Mouse (Mus musculus) heart, postnatal 36 days (tissue): ENCODE data around the gene Rnase1. TPM values are rescaled to one million over a fixed set of nuclear protein-coding genes. Genes with fewer than 3 reads are reported as not detected.

ENCODE experiments used
- DNase-seq, 2 experiments: peaks; one replicate each; pipeline ENCODE4 v3.0.0; 2021 to 2022
- intact Hi-C: fragments of 180-260 bp; cut with DNase I; formaldehyde crosslinking; loops from one replicate; pipeline ENCODE4 v1.15.1; 2025
- total RNA-seq, 2 experiments: library from RNA; stranded (reverse); gene quantifications; 2 replicates each; pipeline ENCODE4 v1.2.3; 2021

Rnase1 gene
- total RNA-seq, 2 experiments from 2014 or later: 0.80 to 1.1 TPM

DNA sequence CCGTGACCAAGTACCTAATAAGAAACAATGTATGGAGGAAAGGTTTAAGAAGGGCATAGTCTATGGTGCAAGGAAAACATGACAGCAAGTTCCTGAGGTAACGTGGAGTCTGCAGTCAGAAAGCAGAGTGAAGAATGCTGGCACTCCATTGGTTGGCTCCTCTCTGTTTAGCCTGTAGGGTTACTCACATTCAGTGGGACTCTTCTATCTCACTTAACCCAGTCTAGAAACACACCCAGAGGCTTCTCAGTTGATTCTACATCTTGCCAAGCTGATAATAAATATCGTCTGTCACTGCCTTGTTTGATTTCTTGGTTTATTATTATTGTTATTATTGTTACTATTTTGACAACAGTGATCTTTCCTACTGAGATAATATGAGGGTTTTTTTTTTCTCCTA is 4.0 kb downstream of the Rnase1 start:
- intact Hi-C loops: no loop called here

DNA sequence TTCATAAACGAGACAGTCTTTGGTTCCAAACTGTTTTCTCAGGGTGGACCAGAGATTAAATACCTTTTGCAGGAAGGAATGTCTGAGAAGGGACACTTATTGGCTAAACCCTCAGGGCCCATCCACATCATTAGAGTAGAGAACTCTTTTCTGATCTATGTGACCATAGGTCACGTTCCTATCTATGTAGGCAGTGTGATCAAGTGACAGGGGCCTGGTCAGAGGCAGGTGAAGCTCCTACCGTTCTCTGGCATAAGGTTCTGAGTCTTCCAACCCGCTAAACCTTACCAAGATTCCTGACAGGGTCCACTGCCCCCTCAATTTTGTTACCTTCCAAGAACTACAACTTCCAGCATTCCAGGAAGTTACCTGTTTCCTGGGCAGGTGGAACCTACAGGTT is 4.5 kb downstream of the Rnase1 start:
- no peak for DNase-seq
- intact Hi-C loops: no loop called here

More for the DNA sequence above, 4.0 kb downstream of the Rnase1 start:
- DNase-seq: no peak

DNA sequence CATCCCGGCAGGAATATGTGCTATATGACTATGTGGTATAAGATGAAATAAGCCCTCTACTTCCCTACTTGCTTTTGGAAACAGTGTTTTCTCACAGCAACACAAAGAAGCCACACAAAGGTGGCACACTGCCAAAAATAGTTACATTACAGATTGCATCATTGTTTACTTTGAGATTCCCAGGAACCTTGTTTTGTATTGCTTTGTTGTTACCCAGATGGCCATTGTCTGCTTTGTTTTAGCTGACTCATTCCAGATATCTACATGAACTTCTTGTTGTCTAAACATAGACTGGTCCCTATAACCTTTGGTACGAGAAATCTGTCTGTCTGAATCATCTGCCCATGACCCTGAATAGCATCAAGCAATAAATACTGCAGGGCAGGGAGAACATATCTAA is 6.2 kb downstream of the Rnase1 start:
- intact Hi-C loops: no loop called here
- DNase-seq: no peak

DNA sequence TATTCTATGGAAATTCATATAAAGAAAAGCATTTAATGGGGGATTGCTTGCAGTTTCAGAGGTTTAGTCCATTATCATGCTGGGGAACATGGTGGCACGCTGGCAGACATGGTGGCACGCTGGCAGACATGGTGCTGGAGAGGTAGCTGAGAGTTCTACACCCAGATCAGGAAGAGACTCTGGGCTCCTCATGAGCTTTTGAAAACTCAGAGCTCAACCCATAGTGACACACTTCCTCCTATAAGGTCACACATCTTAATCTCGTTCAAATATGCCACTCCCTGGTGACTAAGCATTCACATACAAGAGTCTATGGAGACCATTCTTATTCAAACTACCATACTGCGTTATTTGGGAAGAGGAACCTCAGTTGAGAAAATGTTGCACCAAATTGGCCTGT is 14.2 kb downstream of the Rnase1 start:
- no peak for DNase-seq
- intact Hi-C loops: no loop called here

DNA sequence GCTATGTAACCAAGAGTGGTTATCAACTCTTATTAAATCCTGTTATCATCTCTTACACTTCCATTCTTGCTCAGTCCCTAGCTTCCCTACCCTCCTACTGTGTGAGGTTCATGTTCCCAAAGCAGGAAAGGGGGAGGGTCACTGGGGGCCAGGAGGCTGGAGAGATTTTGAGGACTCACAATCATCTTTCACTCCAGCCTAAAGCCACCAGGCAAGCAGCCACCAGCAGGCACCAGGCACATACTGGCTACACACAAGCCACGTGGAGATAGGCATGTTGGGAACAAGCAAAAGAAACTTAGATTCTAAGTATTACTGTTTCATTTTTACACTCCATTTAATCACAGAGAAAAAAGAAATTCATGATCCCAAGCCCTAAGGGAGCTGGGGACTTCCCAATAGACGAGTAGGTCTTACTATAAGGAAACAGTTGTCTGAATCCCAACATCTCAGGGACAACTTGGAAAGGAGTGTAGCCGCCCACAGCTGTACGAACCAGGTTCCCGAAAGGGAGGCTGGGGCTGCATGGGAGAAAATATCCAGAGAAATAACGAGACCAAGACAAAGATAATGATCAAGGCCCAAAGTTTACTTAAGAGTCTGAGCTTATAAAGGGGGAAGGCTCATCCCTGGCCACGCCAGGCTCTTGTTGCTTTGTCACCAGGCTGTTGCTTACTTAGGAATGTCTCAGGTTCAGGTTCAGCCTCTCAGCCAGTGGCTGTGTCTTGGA is 15.3 kb downstream of the Rnase1 start:
- intact Hi-C loops: no loop called here
- DNase-seq: no peak

DNA sequence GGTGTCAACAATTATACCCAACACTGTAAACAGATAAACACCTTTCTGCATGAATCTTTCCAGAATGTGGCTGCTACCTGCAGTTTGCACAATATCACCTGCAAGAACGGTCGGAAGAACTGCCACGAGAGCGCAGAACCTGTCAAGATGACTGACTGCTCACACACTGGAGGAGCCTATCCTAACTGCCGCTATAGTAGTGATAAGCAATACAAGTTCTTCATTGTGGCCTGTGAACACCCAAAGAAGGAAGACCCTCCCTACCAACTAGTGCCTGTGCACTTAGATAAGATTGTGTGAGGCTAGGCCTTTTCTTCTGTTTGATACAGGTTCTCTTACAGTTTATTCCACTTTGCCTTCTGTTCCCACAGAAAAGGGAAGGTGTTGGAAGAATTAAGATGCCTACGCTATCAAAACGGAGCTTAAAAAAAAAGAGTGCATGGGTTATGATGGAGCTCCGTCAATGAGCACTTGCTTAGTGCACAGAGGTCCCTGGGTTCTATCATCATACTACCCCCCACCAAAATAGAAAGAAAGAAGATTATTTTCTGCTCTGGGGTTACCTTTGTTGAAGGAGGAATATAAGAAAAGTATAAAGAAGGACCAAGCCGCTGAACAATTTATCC is 16.2 kb downstream of the Rnase1 start:
- no peak for DNase-seq
- intact Hi-C loops: no loop called here

DNA sequence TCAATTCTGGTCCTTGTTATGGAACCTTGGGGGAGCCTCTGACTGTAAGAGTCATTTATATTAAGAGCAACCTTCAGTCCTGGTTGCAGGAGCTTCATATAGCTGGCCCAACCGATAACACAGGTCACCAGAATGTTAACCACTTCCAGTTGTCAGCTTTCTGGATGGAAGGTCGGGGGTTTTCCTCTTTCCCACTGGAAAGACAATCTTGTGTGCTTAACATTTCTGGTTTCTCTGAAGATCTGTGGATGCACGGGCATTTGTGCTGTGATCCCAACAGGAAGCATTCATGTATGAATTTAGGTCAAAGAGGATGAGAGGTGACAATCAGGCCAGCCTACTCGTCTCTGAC is 17.0 kb downstream of the Rnase1 start:
- intact Hi-C loops: no loop called here

DNA sequence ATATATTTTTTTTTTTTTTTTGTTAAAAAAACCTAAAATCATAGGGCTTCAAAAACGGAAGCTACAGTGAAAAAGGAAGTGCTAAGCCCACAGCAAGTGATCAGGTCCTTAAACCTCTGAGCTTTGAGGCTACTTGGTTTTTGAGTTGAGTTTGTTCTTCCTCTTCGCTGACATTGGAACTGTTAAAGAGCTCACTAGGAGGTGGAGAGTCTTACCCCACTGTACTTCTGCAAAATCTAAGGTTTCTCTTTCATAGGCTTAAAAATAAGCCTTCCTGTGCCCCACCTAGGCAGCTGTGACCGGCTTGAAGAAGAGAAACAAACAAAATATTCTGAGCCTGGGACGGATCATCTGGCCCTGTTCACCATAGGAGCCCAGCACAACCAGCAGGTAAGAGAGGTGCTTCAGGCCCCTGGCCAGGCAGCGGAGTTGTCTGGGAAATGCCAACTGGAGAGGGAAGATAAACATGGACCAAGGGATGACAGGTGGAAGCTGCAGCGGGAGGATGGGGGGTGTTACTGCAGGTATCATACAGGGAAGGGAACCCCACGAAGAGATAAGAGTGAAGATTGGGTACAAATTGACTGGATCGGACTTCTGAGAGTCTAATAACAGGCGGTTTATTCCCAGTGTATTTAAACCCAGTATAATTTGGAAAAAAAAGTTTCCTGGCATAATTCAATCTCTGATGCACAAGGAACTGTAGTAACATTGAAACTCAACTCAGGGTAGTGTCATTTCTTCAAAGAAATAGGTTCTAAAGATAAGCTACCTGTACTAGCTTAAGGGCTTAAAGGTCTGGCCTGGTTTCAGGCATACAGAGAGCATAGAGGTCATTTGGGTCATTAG is 17.6 kb downstream of the Rnase1 start:
- DNase-seq: no peak

More for the DNA sequence above, 17.0 kb downstream of the Rnase1 start:
- DNase-seq: no peak

DNA sequence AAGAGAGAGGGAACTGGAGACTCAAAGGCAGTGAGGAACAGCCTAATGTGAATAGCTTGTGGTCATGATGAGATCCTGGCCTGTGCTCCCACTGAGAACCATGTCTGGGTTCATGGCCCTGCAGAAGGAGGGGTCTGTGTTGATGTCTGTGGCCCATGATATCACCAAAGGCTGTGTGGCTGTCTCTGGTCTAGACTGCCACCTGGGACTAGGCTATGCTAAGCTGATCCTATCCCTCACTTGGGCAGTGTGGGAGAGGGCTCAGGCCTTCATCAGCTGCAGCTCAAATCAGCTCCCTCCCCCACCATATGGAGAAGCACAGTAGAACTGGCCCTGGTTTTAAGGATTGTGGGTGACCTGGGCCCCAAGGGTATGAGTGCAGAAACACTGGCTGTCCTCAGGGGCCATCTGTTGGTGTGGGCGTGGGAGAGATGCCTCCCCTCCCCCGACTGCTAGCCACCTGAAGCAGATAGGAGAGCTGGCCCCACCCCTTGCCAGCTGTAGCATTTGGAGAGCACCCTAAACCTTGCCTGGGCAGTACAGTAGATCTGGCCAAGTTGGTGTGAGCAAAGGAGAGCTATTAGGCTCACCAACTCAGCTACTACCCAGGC is 18.8 kb downstream of the Rnase1 start:
- intact Hi-C loops: no loop called here

More for the DNA sequence above, 17.6 kb downstream of the Rnase1 start:
- intact Hi-C loops: no loop called here

DNA sequence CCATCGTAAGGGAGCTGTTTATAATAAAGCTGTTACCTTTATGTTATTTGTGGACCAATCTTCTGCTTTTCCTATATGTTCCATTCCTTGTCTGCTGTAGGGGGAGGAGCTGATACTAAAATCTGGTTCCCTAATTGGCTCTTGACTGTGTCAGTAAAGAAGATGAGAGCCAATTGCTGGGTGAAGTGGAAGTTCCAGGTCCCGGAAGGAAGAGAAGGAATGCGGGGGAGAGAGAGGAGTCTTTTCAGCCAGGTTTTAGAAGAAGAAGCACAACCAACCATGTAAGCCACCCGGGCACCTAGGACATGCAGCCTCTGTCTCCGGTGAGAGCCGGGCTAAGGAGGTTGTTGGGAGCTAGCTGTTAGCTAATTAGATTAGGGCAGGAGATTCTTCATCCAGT is 20.9 kb downstream of the Rnase1 start:
- no peak for DNase-seq
- intact Hi-C loops: no loop called here

More for the DNA sequence above, 18.8 kb downstream of the Rnase1 start:
- DNase-seq: no peak

DNA sequence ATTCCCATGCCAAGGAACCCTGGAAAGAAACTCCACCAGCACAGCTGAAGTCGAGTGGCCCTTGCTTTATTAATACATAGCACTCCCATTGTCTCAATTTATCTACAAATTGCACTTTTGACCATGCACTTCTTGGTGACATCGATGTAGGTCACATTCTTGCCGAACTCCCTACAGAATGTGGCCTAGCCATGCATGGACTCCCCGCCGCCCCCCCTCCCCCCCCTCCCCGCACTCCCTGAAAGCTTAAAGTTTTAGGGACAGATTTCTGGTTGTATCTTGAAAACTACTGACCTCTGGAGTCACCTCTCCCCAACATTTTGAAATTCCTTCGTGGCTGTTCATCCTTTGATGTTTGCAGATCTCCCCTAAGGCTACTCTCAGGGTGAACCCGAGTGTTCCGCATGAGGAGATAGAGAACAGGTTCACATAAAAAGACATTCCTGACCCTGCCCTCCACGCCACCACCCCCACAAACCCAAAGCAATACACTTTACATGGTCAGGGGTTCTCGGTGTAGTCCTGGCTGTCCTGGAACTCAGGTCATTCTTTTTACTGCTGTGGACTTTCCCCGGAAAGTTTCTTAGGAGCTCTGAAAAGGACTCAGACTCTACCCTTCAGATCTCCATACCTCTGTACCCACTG is 32.5 kb downstream of the Rnase1 start, which contains the start of gene Eddm3b:
TSS of gene Eddm3b (plus strand) at position 511 of the 645 bp plus-strand sequence.
- intact Hi-C loops: no loop called here

DNA sequence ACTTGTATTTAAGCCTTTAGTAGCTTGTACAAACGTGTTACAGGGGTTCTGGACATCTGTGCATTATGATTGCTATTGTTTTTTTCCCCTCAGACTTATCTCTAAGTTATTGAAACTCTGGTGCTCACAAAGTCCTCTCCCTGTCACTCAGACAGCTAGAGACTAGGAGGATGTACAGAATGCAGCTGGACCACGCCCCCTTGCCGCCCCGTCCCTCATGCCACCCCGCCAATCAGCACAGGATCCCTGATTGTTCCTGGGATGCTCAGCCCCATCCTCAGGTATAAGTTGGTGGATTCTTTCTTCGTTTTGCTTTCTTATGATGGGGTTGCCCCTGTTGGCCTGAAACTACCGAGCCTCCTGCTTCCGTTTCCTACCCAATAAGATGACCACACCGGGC is 33.1 kb downstream of the Rnase1 start:
- intact Hi-C loops: no loop called here
- no peak for DNase-seq

More for the DNA sequence above, 32.5 kb downstream of the Rnase1 start, which contains the start of gene Eddm3b:
- no peak for DNase-seq

DNA sequence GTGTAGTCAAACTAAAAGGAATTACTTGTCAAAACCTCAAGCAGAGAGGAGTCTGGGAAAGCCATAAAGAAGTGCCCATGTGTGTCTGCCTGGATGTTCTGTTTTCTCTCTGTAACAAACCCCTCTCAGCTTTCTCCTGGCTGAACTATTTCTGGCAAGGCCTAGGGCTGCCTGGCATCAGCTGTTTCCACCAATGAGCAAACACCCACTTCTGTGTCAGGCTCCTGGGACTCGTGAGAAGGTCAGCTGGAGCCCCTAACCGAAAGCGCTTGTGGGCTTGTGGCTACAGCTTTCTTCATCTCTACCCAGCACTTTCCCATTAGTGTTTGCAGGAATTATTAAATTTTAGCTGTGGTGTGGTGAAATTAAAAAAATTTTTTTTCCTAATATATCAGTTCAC is 34.6 kb downstream of the Rnase1 start:
- DNase-seq: no peak
- intact Hi-C loops: no loop called here

DNA sequence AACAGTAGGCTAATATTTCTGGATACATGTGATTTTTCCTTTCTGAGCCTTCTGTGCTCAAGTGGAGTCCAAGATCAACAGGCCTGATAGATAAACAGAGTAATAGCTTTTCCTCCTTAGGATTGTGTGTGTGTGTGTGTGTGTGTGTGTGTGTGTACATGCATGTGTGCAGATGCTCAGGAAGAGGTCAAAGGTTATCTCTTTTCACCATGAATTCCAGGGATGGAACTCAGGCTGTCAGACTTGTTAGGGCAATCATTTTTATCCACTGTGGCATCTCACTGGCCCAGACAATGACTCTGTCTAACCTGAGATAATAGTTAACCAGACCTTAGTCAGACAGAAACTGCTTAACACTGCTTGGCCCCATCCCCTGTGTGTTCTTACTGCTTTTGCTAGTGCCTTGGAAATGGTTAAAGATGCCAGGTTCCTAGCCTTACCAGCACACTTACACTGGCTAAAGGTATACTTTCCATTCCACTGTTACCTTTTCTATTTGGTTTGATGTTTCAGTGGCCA is 40.1 kb downstream of the Rnase1 start:
- intact Hi-C loops: loop anchor here (2.0 kb wide), 1 partner anchor 64 kb away; no protein-coding TSS in a partner anchor
- DNase-seq: no peak

DNA sequence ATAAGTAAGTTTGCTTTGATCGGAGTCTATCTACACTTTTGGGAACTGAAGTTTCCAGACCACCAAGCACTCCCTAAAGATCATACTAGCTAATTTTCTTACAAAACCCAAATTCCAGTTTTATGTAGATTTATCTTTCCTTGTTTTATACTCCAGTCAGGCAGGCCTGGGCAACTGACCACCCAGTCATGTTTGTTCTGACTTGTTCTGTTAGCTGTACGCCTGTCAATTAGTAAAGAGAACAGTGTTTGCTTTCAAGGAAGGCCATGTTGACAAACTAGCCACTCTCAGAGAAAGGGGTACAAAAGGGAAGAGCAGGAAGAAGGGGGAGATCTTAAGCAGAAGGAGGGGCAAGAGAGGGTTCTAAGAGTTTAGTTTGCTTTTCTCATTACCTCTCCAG is 42.2 kb downstream of the Rnase1 start:
- intact Hi-C loops: loop anchor here (2.0 to 5.0 kb wide), 2 partner anchors 158 to 378 kb away; no protein-coding TSS in a partner anchor
- DNase-seq: no peak

DNA sequence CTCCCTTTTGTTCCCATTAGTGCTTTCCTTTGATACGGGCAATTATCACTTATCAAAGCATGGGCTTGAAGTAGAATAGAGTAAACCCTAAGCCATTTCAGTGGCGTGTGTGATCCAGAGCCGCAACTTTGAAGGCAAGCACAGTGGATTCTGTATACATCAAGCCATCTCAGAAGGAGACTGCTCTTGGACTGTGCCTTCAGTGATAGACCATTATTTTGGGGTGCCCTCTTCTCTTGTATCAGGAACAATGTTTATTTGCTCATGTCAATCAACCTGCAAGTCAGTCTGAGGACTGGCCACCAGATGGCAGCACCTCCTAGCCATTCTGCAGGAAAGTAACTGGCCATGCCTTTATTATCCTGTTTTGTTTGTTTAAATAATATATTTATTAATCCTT is 43.4 kb downstream of the Rnase1 start:
- peak; percentile 71 to 83 for DNase-seq

DNA sequence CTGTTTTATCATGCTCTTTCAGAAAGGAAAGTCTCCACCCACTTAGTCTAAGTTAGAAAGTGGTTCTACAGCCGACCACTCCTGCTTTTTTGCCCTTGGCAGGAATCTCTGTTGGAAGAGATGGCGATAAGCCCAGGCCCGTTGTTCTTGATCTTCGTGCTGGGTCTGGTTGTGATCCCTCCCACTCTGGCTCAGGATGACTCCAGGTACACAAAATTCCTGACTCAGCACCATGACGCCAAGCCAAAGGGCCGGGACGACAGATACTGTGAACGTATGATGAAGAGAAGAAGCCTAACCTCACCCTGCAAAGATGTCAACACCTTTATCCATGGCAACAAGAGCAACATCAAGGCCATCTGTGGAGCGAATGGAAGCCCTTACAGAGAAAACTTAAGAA is 45.3 kb downstream of the Rnase1 start:
- intact Hi-C loops: loop anchor here (5.0 kb wide), 1 partner anchor 381 kb away; no protein-coding TSS in a partner anchor
- DNase-seq: no peak

More for the DNA sequence above, 43.4 kb downstream of the Rnase1 start:
- intact Hi-C loops: loop anchor here (2.0 to 5.0 kb wide), 3 partner anchors 138 to 379 kb away; no protein-coding TSS in a partner anchor

DNA sequence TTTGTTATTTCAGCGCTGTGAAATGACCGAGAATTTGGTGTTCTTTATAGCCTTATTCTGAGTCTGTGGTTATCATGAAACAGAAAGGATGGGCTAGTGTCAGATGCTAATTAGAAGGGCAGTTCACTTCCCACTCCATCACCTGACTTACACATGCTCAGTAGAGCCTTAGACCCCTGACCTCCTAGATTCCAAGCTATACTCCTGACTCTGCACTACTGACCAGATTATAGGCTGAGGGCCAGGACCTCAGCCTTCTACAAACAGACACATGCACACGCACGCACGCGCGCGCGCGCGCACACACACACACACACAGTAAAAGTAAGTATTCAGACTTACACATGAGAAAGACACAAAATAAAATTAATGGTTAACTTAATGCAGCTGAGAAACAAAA is 47.7 kb downstream of the Rnase1 start:
- no peak for DNase-seq
- intact Hi-C loops: loop anchor here (1.0 to 5.0 kb wide), 3 partner anchors 73 to 783 kb away; partner anchors contain the start of gene Mettl17

DNA sequence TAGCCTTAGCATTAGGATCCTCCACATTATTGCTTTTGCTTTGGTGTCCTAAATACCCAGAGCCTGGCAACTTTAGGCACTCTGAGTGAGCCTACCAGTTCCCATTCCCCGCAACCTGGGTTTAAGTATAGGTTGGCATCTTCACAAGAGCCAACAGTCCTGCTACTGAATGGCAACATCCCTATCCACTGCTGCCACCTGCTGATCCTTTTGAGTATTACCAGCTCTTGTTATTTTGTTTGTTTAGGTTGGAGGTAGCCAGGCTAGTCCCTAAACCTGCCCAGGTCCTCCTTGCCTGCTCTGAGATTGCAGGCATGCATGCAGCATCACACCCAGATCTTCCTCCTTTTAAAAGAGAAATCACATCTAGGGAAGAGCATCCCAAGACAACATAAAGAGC is 48.3 kb downstream of the Rnase1 start:
- DNase-seq: peak; percentile 63 to 72
- intact Hi-C loops: loop anchor here (1.0 to 5.0 kb wide), 3 partner anchors 72 to 784 kb away; partner anchors contain the start of gene Mettl17
